Mouse (Mus musculus) brain, embryonic 14.5 days (tissue): ENCODE results near the gene Btnl9. TPM values are rescaled to one million over a fixed set of nuclear protein-coding genes. Genes with fewer than 3 reads are reported as not detected.
"Not testable (repeated sequence)": the region's sequence is repeated elsewhere in the genome, so short reads cannot be mapped to it uniquely, and the experiment has no call there.

Experiments
- DNase-seq: peaks from one replicate; pipeline ENCODE4 v3.0.0-alpha.2; 2011; ENCODE audit warnings: low read depth
- CTCF ChIP-seq: fragments of 200-500 bp; IDR thresholded peaks from 2 replicates; pipeline ENCODE4 v1.5.1; 2012; ENCODE audit warnings: inconsistent platforms, mild to moderate bottlenecking, moderate library complexity, borderline replicate concordance; ENCODE audit not compliant: insufficient read depth, insufficient read length; ENCODE audit errors: extremely low read depth
- POLR2A ChIP-seq: fragments of 200-500 bp; IDR thresholded peaks from 2 replicates; pipeline ENCODE4 v1.6.1; 2012; ENCODE audit warnings: mild to moderate bottlenecking, inconsistent platforms, borderline replicate concordance; ENCODE audit not compliant: poor library complexity, insufficient read depth, insufficient read length, severe bottlenecking; ENCODE audit errors: extremely low read depth
- polyA plus RNA-seq: library from polyadenylated mRNA; depleted of rRNA; stranded (reverse); fragments of >200 nt; gene quantifications from 2 replicates; pipeline ENCODE4 v1.2.3, GENCODE M21; 2012

Btnl9 gene
- polyA plus RNA-seq, 1 experiment: 0.16 TPM

DNA sequence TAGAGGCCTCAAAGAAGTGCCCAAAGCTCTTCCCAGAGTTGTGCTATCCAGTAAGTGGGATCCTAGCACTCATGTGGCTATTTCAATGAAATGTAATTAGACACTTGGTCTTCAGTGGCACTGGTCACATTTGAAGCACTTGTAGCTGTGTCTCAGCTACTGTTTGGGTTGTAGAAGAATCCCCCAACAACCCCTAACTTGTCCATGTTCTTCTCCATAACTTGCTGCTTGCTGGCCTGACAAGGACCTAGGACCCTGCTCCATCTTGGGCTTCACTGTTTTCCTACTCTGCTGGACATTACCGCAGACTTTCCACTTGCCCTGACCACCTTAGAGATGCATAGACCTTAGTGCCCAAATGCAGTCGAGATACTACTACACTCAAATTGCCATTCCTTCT, 15.1 kb upstream of the Btnl9 start:
- TF ChIP-seq POLR2A: no peak
- TF ChIP-seq CTCF: no peak
- no peak for DNase-seq

DNA sequence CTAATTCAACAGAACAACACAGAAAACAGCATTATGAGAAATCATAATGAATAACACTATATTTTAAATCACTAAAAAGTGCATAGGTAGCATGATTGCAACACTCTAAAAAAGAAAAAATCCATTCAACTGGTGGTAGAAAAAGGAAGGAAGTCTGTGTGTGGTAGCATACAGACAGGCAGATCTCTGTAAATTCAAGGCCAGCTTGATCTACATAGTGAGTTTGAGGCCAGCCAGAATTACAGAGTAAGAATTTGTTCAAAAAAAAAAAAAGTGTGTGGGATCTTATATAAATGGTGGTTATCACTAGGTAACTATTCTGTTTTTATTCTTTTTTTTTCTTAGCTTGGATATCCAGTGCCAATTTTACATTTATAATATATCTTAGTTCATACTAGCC, 14.2 kb upstream of the Btnl9 start:
- TF ChIP-seq POLR2A: no peak
- DNase-seq: no peak

GRCm38 (mm10) chr11:49200666-49201065, 13.7 kb upstream of the Btnl9 start:
- no peak for DNase-seq
- no peak for TF ChIP-seq POLR2A
- no peak for TF ChIP-seq CTCF

- TF ChIP-seq CTCF (no peak), POLR2A (no peak)
- no peak for DNase-seq
These were observed 8.9 kb upstream of the Btnl9 start for GRCm38 (mm10) chr11:49195819-49196322.

- DNase-seq: not testable (repeated sequence)
These were observed 7.8 kb upstream of the Btnl9 start for GRCm38 (mm10) chr11:49194771-49195170.

- TF ChIP-seq POLR2A (no peak), CTCF (no peak)
These were observed 4.1 kb upstream of the Btnl9 start for GRCm38 (mm10) chr11:49191083-49191482.

GRCm38 (mm10) chr11:49189737-49190136, 2.8 kb upstream of the Btnl9 start:
- peak; percentile 67 for DNase-seq
- peak; percentile 61; the same call in 1 of the 2 replicates for TF ChIP-seq CTCF
- no peak for TF ChIP-seq POLR2A

More at GRCm38 (mm10) chr11:49191083-49191482, 4.1 kb upstream of the Btnl9 start:
- DNase-seq: no peak

DNA sequence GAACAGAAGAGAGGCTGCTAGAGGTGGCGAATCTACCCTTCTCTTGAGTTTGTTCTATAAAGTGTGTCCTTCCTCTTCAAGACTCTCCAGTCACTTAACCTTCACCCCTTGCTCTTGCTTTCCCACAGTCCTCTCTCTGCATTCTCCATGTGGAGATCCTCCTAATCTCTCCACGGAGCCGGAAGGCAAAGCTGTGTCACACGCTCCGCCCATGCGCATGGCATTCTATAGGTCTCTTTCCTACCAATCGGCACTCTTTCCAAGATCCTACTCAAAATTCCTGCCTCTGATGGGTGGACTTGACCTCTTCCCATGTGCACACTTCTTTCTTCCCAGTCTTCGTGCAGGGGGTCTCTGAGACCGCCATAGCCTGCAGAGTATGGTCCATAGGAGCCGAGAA, 742 bp upstream of the Btnl9 start:
- DNase-seq: no peak
- TF ChIP-seq POLR2A (no peak), CTCF (no peak)

- no peak for TF ChIP-seq POLR2A
- TF ChIP-seq CTCF: no peak
- no peak for DNase-seq
These were observed 507 bp downstream of the Btnl9 start for GRCm38 (mm10) chr11:49186452-49186851.

GRCm38 (mm10) chr11:49183172-49183571, 3.8 kb downstream of the Btnl9 start:
- TF ChIP-seq POLR2A (no peak), CTCF (no peak)
- DNase-seq: no peak

DNA sequence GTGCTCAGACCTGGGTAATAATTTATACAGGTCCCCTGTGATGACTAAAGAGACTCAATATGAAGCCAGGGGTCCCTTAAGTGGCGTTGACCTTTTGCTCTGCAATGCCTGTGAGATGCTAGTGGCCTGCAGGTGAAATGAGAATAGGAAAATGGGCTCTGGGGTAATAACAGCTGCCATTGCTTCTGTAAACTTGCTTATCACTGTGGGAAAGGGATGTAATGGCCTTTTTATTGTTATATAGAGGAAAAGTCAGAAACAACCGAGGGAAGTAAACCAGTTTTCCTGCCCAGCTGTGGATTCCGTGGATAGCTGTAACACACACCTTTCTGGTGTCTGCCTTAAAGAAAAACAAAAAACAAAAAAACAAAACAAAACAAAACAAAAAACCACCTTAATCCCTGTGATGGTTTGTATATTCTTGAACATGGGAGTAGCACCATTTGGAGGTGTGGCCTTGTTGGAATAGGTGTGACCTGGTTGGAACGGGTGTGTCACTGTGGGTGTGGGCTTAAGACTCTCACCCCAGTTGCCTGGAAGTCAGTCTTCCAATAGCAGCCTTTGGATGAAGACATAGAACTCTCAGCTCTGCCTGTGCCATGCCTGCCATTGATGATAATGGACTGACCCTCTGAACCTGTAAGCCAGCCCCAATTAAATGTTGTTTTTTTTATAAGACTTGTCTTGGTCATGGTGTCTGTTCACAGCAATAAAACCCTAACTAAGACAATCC, 10.7 kb downstream of the Btnl9 start:
- DNase-seq: not testable (repeated sequence)

DNA sequence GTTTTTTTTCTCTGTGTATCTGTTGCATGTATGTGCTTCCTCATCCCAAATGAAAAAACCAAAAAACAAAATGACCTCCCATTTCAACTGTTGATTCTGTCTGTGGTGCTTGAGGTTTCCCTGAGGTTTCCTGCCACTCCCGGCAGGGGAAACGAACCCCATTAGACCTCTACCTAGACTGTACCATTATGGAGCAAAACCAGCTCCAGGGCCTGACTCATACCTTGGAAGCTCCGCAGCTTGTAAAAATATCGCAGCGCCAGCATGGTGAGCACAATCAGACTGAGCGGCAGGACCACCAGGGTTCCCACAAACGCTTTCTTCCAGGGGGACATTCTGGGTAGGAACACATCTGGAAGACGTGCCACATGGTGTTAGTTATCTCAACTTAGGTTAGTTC, 11.6 kb downstream of the Btnl9 start:
- no peak for DNase-seq
- TF ChIP-seq POLR2A: no peak
- no peak for TF ChIP-seq CTCF

DNA sequence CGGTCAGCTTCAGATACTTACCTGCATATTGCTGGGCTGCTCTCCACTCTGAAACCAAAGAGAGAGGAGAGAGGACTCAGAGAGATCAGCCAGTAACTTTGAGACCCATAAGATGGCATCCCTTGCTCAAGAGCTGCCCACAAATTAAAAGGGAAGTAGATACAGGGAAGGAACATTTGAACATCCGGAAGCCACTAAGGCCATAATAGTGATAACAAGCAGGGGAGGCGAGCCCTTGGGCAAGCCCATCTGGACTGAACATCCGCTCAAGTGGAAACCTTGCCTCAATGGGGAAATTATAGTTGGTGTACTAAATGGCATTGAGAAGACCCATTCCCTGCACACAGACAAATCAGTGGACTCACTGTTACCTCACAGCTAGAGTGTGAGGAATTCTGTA, 16.4 kb downstream of the Btnl9 start:
- TF ChIP-seq POLR2A: no peak
- no peak for TF ChIP-seq CTCF
- no peak for DNase-seq

- peak; percentile 55 for DNase-seq
- TF ChIP-seq CTCF (no peak), POLR2A (no peak)
These were observed 17.9 kb downstream of the Btnl9 start for GRCm38 (mm10) chr11:49168839-49169611.
